Mouse (Mus musculus) olfactory bulb, adult 2 months (tissue): ENCODE measurements at regions not wholly inside any gene's neighbourhood (a gene's known extent, or its start where the extent isn't known, plus 50 kb on each side); places are given as distances from the start of the nearest gene placed in this dataset.

ENCODE experiments used
- CTCF ChIP-seq: fragments of 200-500 bp; IDR thresholded peaks from 2 replicates; pipeline ENCODE4 v1.5.1; 2012; ENCODE audit warnings: low read depth, mild to moderate bottlenecking, low read length, moderate library complexity; ENCODE audit not compliant: insufficient read depth
- POLR2A ChIP-seq: fragments of 200-500 bp; IDR thresholded peaks from 2 replicates; pipeline ENCODE4 v1.6.1; 2012; ENCODE audit warnings: mild to moderate bottlenecking, low read depth, low read length, moderate library complexity; ENCODE audit not compliant: insufficient read depth

GRCm38 (mm10) chr3:129445961-129446360 lies 86.2 kb upstream of the Elovl6 start:
- TF ChIP-seq CTCF (no peak), POLR2A (no peak)
